In genomic region chr6:86480189-86480831, GRCm38 (mm10) we compare ENCODE assay signal across 8 mouse cellular contexts. TPM values are rescaled to one million over a fixed set of nuclear protein-coding genes. Genes with fewer than 3 reads are reported as not detected.
DNase-seq lines count a peak whose midpoint lies in the region; ATAC-seq lines count a peak whose summit lies in the region.

No protein-coding gene starts in this region.

- intact Hi-C loops in gastrocnemius, postnatal 14 days (cut with DNase I; ENCODE audit: low total_unique reads) = no loop called here

- peak overlapping the region; percentile 46 for H3K4me2 ChIP-seq in intestine, embryonic 14.5 days (ENCODE audit: low read length)
- peak overlapping the region; percentile 6; the same call in 1 of the 2 replicates for H3K4me2 ChIP-seq in liver, embryonic 16.5 days (ENCODE audit: low read depth, low read length)
- peak overlapping the region; percentile 29 for H3K4me2 ChIP-seq in neural tube, embryonic 13.5 days

- no peak for ATAC-seq in intestine, embryonic 14.5 days (replicated peaks; ENCODE audit: low FRiP score, low TSS enrichment, low read depth)
- no peak for ATAC-seq in liver, embryonic 16.5 days (ENCODE audit: low read depth)
- ATAC-seq in neural tube, embryonic 13.5 days (ENCODE audit: low read depth) = 0 out of 2 replicates have a peak, but pooled peaks have one; percentile 24

- peak overlapping the region; percentile 61 for H3K4me3 ChIP-seq in brown adipose tissue, adult 24 weeks (ENCODE audit: insufficient read depth, low read depth, low read length)
- H3K4me3 ChIP-seq in intestine, embryonic 14.5 days (ENCODE audit: low read depth, low read length) = peak overlapping the region; percentile 16; the same call in 1 of the 2 replicates
- H3K4me3 ChIP-seq in liver, embryonic 16.5 days (ENCODE audit: low read depth, low read length) = 0 out of 2 replicates have a peak overlapping the region, but pooled peaks have one; percentile 9
- no peak overlapping the region for H3K4me3 ChIP-seq in neural tube, embryonic 13.5 days

- H3K9ac ChIP-seq in intestine, embryonic 14.5 days (ENCODE audit: low read length) = peak overlapping the region; percentile 36
- 0 out of 2 replicates have a peak overlapping the region, but pooled peaks have one; percentile 8 for H3K9ac ChIP-seq in liver, embryonic 16.5 days (ENCODE audit: low read depth, low read length)
- H3K9ac ChIP-seq in neural tube, embryonic 13.5 days = peak overlapping the region; percentile 26; the same call in 1 of the 2 replicates

- peaks cover 37% of the 10 kb centered on the region for H3K4me1 ChIP-seq in brown adipose tissue, adult 24 weeks (ENCODE audit: control insufficient read depth, insufficient read depth, insufficient read length, low read length)
- peaks cover 36% of the 10 kb centered on the region for H3K4me1 ChIP-seq in intestine, embryonic 14.5 days (replicated peaks; ENCODE audit: control insufficient read depth, insufficient read depth, low read length)
- H3K4me1 ChIP-seq in liver, embryonic 16.5 days (ENCODE audit: control insufficient read depth, low read depth, low read length) = peaks cover 14% of the 10 kb centered on the region
- H3K4me1 ChIP-seq in neural tube, embryonic 13.5 days (replicated peaks) = peaks cover 34% of the 10 kb centered on the region

- peak overlapping the region; percentile 84 for H3K27ac ChIP-seq in brown adipose tissue, adult 24 weeks (replicated peaks; ENCODE audit: low read depth, low read length)
- H3K27ac ChIP-seq in intestine, embryonic 14.5 days (ENCODE audit: low read depth) = peak overlapping the region; percentile 88
- H3K27ac ChIP-seq in liver, embryonic 16.5 days (ENCODE audit: low read length) = peak overlapping the region; percentile 51
- H3K27ac ChIP-seq in neural tube, embryonic 13.5 days (replicated peaks) = peak overlapping the region; percentile 85

- no peaks in the 10 kb centered on the region for H3K9me3 ChIP-seq in intestine, embryonic 14.5 days (ENCODE audit: control insufficient read depth, low read length)
- no peaks in the 10 kb centered on the region for H3K9me3 ChIP-seq in liver, embryonic 16.5 days (replicated peaks; ENCODE audit: control insufficient read depth, low read length)
- no peaks in the 10 kb centered on the region for H3K9me3 ChIP-seq in neural tube, embryonic 13.5 days

- DNase-seq in Muller cell, postnatal 12 days (ENCODE audit: inconsistent ontology term) = peak; percentile 25
- DNase-seq in gastrocnemius, postnatal 14 days = peak; percentile 60
- DNase-seq in intestine, embryonic 14.5 days (ENCODE audit: low spot score) = no peak
- DNase-seq in frontal cortex, adult 2 months (ENCODE audit: extremely low spot score in 1 of 2, low spot score in 1 of 2) = no peak
- DNase-seq in frontal cortex, postnatal 14 days (ENCODE audit: low spot score in 2 of 2) = no peak

- no peaks in the 10 kb centered on the region for H3K36me3 ChIP-seq in intestine, embryonic 14.5 days (ENCODE audit: control insufficient read depth, insufficient read depth, low read length)
- no peaks in the 10 kb centered on the region for H3K36me3 ChIP-seq in liver, embryonic 16.5 days (ENCODE audit: control insufficient read depth, insufficient read depth)
- H3K36me3 ChIP-seq in neural tube, embryonic 13.5 days = no peaks in the 10 kb centered on the region

- H3K27me3 ChIP-seq in intestine, embryonic 14.5 days (replicated peaks; ENCODE audit: control insufficient read depth, insufficient read depth, low read length) = no peaks in the 10 kb centered on the region
- no peaks in the 10 kb centered on the region for H3K27me3 ChIP-seq in liver, embryonic 16.5 days (ENCODE audit: control insufficient read depth, insufficient read depth, low read depth, low read length)
- no peaks in the 10 kb centered on the region for H3K27me3 ChIP-seq in neural tube, embryonic 13.5 days

- 26% methylated on average over 9 of the region's 9 CpGs for WGBS in intestine, embryonic 14.5 days
- 18% methylated on average over 9 of the region's 9 CpGs for WGBS in liver, embryonic 16.5 days (ENCODE audit: insufficient replicate concordance)
- WGBS in neural tube, embryonic 13.5 days = 27% methylated on average over 9 of the region's 9 CpGs

RNA-seq across cellular contexts. Expression of gene C87436, which starts 42.1 kb away (rescaled TPM):
- 10.4 and 13.6 TPM in 2 replicates for polyA plus RNA-seq in brown adipose tissue, adult 24 weeks (2012; ENCODE audit: insufficient read depth, insufficient read length, missing spikeins)
- total RNA-seq in gastrocnemius, postnatal 14 days (2021) = 1 to 10 TPM; 6.4 to 7.8 TPM
- 21.4 and 26.5 TPM in 2 replicates for polyA plus RNA-seq in intestine, embryonic 14.5 days (2014; fragmentation: Nextera tagmentation; extraction: Ambion mirVana)
- 10.6 and 10.8 TPM in 2 replicates for polyA plus RNA-seq in liver, embryonic 16.5 days (2015; fragmentation: Nextera tagmentation; extraction: Ambion mirVana)
- 22.0 and 22.4 TPM in 2 replicates for polyA plus RNA-seq in neural tube, embryonic 13.5 days (2015; fragmentation: Nextera tagmentation; extraction: Ambion mirVana)
- polyA plus RNA-seq in frontal cortex, adult 2 months (2012; rRNA removed) = 18.9 and 19.1 TPM in 2 replicates

RNA-seq across cellular contexts. Expression of gene Pcbp1, which starts 45.8 kb away (rescaled TPM):
- polyA plus RNA-seq in brown adipose tissue, adult 24 weeks (2012; ENCODE audit: insufficient read depth, insufficient read length, missing spikeins) = 107 and 116 TPM in 2 replicates
- total RNA-seq in gastrocnemius, postnatal 14 days (2021) = 100 to 1,000 TPM; 128 to 164 TPM
- polyA plus RNA-seq in intestine, embryonic 14.5 days (2014; fragmentation: Nextera tagmentation; extraction: Ambion mirVana) = 261 and 405 TPM in 2 replicates
- polyA plus RNA-seq in liver, embryonic 16.5 days (2015; fragmentation: Nextera tagmentation; extraction: Ambion mirVana) = 82.3 and 84.0 TPM in 2 replicates
- polyA plus RNA-seq in neural tube, embryonic 13.5 days (2015; fragmentation: Nextera tagmentation; extraction: Ambion mirVana) = 431 and 435 TPM in 2 replicates
- 169 and 180 TPM in 2 replicates for polyA plus RNA-seq in frontal cortex, adult 2 months (2012; rRNA removed)

RNA-seq across cellular contexts. Expression of gene Gm44790, which starts 53.9 kb away (rescaled TPM):
- polyA plus RNA-seq in brown adipose tissue, adult 24 weeks (2012; ENCODE audit: insufficient read depth, insufficient read length, missing spikeins) = not detected in 2 replicates
- under 1 TPM in 1 of 2 experiments, not detected in 1; 0.47 TPM for total RNA-seq in gastrocnemius, postnatal 14 days (2021)
- polyA plus RNA-seq in intestine, embryonic 14.5 days (2014; fragmentation: Nextera tagmentation; extraction: Ambion mirVana) = not detected in 2 replicates
- not detected in 2 replicates for polyA plus RNA-seq in liver, embryonic 16.5 days (2015; fragmentation: Nextera tagmentation; extraction: Ambion mirVana)
- polyA plus RNA-seq in neural tube, embryonic 13.5 days (2015; fragmentation: Nextera tagmentation; extraction: Ambion mirVana) = 0.50 and 0.63 TPM in 2 replicates
- polyA plus RNA-seq in frontal cortex, adult 2 months (2012; rRNA removed) = 0.82 and 1.1 TPM in 2 replicates

Comparison
In these comparisons a context has a peak if more than half of its experiments do, and no peak if none do; other contexts are left out.
1. DNase-seq: peak in Muller cell, postnatal 12 days (single experiment) and gastrocnemius, postnatal 14 days (single experiment); none in intestine, embryonic 14.5 days (single experiment), frontal cortex, adult 2 months (0 of 2) and frontal cortex, postnatal 14 days (0 of 2).
2. Peak in every context shown above with its lines, with median percentiles within 50 percentile points of each other: H3K27ac ChIP-seq, H3K4me2 ChIP-seq and H3K9ac ChIP-seq.